Mouse (Mus musculus) cortical plate, adult 2 months (tissue): ENCODE data around the gene Trpm3.

Experiments
- CTCF ChIP-seq: fragments of 200-500 bp; IDR thresholded peaks from 2 replicates; pipeline ENCODE4 v1.5.1; 2011; ENCODE audit warnings: mild to moderate bottlenecking, control low read depth, low read length; ENCODE audit not compliant: insufficient read depth; ENCODE audit errors: extremely low read depth
- POLR2A ChIP-seq: fragments of 200-500 bp; IDR thresholded peaks from 2 replicates; pipeline ENCODE4 v1.6.1; 2011; ENCODE audit warnings: mild to moderate bottlenecking, low read length, control low read depth; ENCODE audit not compliant: insufficient read depth; ENCODE audit errors: extremely low read depth

GRCm38 (mm10) chr19:22327226-22327625 lies 188.4 kb downstream of the Trpm3 start:
- no peak for TF ChIP-seq CTCF
- TF ChIP-seq POLR2A: no peak
